Mouse (Mus musculus) liver (tissue): ENCODE results near the gene Scn10a.

ENCODE experiments used
- DNase-seq: peaks from one replicate; pipeline ENCODE4 v3.0.0-alpha.2; 2020; ENCODE audit warnings: mixed read lengths

Gene Scn10a

DNA sequence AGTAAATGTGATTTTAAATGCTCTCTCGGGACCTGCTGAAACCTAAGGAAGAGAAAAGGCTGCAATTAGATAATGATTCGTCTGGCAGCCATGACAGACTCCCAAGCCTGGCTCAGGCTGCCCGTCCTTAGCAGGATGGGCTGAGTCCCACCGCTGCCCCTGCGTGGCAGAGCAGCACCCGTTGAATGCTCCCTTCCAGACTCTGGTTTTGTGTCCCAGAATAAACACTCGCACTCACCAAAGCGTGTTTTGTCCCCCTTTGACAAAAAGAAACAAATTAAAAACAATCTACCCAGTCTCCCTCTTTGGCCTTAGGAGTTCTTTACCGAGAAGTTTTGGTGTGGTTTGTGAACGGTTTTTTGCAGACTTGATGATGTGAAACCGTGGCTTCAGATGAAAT, at the start of gene Scn10a:
Scn10a (minus strand) TSS at position 101 of the 400 bp plus-strand sequence.
- no peak for DNase-seq

DNA sequence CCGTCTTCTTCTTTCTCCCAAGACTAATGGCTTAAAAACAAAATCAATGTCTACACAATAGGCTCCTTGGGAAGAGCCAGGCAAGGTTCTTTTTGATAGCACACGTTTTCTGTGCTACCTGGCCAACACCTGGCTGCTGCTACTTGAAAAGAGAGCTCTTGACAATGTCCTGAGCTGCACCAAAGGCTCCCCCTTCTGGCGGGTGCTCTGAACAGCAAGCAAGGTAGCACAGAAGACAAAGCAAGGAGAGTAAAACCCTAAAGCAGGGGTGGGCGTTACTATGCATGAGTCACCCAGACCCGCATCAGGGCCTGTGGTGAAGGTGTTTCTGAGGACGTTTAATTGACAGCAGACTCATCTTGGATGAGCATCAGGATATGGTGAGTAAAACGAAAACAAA, 49.5 kb upstream of the Scn10a start:
- peak; percentile 36 for DNase-seq

DNA sequence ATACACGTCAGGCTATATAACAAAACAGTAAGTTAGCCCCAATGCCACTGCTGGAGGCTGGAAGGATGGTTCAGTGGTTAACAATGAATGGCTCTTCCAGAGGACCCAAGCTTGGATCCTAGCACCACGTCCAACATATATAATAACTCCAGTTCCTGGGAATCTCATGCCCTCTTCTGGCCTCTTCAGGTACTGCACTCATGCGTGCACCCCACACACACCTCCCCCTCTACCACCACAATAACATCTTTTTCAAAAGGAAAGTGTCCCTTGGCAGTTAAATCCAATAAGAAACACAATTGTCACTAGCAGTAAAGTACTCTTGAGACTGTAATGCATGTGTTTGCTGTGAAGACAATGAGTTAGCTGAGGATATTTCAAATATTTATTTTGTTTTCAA, 41.1 kb upstream of the Scn10a start:
- no peak for DNase-seq

DNA sequence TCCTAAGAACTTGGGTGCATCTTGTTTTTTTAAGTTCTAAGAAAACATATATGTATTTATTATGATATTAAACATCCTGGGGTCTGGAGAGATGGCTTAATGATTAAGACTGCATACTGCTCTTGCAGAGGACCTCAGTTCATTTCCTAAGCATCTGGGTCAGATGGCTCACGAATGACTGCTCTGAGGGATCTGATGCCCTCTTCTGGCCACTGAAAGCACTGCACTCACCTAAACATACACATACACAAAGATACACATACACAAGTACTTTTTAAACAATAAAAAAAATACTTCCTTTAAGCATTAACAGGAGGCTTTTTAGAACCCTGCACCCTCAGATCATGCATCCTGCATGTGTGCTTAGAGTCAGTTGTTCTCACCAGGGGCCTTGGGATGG, 40.3 kb upstream of the Scn10a start:
- DNase-seq, result no peak

DNA sequence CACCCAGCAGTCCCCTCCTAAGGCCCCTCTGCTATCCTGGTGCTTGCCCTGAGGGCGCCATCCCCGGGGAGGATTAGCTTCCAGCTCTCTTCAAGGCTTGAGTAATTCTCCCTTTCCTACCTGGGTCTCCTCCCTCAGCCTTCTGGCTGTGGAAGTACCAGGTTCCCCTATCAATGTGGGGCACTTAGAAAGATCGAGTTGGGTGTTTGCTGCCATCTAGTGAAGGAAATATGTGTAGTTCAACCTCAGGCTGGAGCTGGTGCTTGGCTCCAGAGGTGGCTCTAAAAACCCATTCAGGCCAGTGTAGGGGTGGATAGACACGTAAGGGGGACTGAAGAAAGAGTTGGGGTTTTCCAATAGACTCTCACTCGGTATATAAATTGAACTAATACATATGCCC, 32.4 kb upstream of the Scn10a start:
- DNase-seq, result no peak

- no peak for DNase-seq
These were observed 30.0 kb upstream of the Scn10a start for GRCm38 (mm10) chr9:119749112-119749511.

DNA sequence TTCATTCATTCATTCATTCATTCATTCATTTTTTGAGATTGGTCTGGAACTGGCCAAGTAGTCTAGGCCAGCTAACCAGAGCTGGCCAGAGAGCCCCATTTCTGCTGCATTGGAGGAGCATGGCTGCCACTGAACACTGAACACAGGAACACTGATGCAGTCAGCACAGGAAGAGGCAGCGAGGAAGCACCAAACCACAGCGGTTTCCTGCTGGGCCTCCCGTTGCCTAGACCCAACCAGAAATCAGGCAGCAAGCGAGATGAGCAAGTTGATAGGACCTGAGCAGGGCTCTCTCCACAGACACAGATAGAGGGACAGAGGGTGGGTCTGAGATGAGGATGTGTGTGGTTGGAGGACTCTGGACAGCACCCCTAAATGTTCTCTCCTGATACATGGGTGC, 24.8 kb upstream of the Scn10a start:
- DNase-seq, result peak; percentile 36

DNA sequence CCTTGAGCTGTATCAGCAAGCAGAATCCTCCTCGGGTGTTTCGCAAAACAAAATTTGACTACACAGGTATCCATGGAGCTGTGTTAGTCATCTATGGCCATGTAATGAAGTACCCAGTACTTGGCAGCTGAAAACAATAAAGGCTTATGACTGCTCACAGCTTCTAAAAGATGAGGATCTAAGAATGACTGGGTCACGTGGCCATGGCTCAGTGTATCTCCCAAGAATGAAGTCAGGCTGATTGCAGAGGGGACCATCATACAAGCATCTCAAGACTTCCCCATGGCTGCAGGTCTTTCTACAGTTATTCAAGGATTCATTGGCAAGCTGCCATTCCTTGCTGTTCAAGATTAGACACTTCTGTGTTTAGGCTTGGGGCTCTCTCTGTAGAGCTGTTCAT, 24.2 kb upstream of the Scn10a start:
- DNase-seq, result no peak

GRCm38 (mm10) chr9:119741101-119741786, 22.1 kb upstream of the Scn10a start:
- DNase-seq, result no peak

DNA sequence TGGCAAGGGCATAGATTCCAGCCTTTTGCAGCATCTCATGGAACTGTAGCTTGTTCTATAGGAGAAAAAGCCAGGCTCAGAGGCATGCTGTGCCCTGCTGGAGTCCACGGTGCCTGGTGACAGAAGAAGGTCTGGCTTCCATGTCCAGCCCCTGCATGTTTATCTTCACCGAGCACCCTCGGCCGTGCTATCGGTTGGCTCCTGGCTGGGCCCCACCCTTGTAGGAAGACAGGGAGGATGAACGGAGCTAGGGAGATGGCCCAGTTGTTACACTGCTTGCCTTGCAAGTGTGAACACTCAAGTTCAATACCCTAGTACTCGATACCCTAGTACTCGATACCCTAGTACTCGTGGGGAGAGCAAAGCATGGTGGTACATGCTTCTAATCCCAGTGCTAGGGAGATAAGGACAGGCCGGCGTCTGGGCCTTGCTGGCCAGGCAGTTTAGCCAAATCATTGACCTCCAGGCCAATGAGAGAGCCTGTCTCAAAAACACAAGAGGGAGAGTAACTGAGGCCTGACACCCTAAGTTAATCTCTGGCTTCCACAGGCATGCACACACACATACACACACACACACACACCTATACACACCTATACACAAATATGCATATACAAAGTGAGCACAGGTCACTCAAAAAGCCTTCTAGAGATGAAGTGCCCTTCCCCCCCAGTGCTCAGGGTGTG, 9.4 kb upstream of the Scn10a start:
- peak; percentile 79 for DNase-seq

DNA sequence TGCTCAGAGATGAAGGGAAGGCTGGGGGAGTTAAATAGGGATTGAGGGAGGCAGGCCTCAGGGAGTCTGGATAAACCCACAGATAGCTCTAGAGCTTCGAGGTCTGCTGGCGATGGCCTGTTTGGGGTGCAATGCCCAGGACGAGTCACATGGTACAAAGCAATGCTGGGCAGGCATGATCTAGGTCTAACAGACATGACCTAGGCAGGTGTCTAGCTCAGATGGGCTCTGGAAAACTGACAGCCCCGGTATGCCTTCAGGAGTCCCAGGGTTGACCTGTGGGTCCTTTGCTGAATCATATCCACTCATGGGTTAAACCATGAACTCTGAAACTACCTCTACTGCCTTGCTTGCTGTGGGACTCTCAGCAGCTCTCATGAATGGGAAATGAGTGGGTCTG, 7.9 kb upstream of the Scn10a start:
- peak; percentile 22 for DNase-seq

DNA sequence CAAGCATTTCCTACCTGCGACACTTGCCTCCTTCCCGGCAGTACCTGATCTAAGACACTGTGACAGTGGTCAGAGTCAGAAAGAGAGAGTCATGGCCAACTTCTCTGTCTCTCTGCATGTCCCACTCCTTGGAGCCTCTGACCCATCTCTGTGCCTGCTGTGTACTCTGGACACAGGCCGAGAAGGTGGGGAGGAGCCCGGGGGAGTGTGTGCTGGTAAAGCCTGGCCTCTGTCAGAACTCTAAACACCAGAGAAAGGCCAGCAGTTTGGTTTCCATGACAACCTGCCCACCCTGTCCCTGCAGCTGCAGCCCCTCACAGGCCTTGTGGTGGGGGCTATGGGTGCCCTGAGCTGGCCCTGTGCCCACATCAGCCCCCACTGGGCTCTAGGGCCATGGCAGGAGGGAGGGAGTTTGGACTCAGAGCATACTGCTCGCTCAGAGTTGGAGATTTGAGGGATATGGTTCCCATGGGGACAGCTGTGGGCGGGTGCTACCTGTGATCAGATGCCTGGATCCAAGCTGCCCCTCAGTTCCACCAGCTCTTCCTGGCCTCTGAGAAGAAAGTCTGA, 6.3 kb upstream of the Scn10a start:
- DNase-seq, result no peak

- peak; percentile 66 for DNase-seq
These were observed 12.4 kb downstream of the Scn10a start for GRCm38 (mm10) chr9:119706700-119707099.

- DNase-seq, result no peak
These were observed 27.6 kb downstream of the Scn10a start for GRCm38 (mm10) chr9:119691505-119691904.

DNA sequence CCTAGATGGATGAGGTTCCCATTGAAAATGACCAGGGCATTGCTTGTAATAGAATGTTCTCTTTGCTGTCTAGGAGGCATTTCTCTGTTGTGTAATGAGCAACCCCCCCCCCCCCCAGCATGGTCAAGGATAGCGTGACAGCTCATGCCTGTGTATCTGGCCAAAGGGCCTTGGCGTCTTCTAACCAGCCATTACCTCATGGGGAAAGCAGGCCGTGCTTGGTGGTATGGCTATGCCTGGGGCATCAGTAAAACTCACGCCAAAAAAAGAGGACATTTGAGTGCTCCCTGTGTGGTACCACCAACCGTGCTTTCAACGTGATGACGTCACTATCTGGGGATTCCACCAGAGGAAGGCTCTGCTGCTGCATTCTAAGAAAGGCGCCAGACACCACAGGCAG, 28.1 kb downstream of the Scn10a start:
- no peak for DNase-seq

GRCm38 (mm10) chr9:119687893-119688292, 31.2 kb downstream of the Scn10a start:
- DNase-seq, result no peak

DNA sequence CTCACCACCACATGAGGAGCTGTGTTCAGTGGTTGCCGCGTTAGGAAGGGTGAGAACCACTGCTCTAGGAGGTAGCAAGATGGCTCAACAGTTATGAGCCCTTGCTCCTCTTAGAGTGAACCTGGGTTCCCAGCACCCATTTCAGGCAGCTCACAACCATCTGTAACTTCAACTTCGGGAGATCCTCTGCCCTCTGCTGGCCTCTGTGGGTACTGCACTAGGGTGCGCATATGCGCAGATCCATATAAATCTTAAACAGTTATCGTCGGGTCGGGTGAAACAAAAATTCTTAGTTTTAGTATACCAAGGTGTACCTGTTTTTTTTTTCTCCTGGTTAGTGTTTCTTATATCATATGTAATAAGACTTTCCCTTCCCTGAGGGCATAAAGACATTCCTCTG, 32.9 kb downstream of the Scn10a start:
- peak; percentile 24 for DNase-seq

DNA sequence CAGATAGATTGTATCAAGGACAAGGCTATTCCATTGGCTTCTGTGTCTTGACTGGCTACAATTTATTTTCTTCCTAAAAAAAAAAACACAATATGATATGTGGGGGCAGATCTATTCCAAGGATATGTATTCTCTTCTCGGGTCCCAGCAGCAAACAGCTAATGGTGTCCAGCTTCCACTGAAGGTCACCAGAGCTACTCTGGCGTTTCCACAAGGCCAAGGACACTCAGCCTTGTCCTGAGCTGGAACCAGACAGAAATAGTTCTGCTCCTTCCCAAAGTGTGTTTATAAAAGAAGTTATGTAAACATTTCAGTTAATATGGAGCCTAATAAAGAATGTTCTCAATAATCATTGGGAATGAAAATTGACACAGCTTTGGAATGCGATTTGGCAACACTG, 38.2 kb downstream of the Scn10a start:
- DNase-seq, result no peak

DNA sequence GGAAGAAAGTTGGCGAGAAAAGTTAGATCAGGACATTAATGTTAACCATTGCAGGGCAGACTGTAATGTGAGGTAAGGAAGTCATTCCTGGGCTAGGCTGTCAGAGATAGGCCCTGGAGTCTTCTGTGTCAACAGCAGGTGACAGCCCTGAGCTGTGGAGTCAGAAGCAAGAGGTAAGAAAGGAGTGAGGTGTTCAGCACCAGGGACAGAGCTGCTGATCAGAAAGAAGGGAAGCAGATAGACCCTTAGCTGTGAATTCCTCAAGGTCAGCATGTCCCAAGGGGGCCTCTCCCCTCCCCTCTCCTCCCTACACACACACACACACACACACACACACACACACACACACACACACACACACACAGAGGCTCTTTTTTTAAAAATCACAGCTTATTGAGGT, 55.0 kb downstream of the Scn10a start:
- no peak for DNase-seq

GRCm38 (mm10) chr9:119656111-119656510, 63.0 kb downstream of the Scn10a start:
- no peak for DNase-seq

DNA sequence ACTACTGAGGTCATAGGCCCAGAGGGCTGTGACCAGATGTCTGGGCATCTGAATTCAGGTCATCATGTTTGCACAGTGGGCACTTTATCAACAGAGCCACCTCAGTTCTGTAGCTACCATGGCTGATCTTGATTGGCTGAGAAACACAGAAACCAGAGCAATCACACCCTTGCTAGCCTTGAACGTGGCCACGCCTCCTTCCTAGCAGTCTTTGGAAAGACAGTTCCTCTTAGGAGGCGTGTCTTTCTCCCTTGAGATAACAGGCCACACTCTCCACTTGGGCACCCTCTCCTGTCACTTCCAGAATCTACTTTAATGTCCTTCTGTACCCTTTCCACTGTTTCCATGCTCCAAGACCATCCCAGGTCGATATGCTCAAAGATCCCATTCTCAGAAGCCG, 65.4 kb downstream of the Scn10a start:
- DNase-seq, result no peak

DNA sequence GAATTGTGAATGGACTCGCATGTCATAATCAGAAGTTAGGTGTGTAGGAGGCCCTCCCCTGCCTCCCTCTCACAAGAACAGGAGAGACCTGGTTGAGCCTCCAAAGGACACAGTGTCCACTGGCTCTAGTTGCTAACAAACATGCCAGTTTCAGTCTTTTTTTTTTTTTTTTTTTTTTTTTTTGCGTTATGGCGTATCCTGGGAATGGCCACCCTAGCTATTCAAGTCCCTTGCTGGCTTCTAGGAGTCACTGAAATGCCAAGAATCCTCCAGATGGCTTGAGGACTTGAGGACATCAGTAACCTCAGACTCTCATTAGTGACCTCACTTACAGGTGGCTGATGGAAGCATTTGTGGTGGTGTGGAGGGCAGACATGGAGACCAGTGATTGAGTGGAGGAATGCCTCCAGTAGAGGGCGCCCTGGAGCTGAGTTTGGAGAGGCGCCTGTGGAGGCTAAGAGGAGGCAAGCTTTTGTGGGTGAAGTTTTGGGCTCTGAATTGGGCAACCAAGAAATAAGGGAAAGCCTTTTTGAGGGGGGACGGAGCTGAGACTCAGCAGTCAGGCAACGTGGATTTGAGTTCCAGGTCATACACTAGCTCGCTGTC, 72.1 kb downstream of the Scn10a start:
- peak; percentile 70 for DNase-seq

DNA sequence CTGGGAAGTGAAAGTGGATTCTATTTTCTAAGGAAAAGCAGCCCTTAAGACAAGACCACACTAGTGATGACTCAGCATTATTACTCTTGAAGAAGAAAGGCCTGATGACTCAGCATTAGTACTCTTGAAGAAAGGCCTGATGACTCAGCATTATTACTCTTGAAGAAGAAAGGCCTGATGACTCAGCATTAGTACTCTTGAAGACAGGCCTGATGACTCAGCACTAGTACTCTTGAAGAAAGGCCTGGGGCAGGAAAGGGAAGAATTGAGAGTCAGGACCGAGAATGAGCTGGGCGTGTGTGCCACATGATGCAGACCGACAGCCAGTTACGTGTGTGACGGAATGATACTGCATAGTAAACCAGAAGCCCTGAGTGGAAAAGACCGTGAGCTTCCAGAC, 77.1 kb downstream of the Scn10a start:
- no peak for DNase-seq
